Mouse (Mus musculus): ENCODE measurements at regions not wholly inside any gene's neighbourhood (a gene's known extent, or its start where the extent isn't known, plus 50 kb on each side); places are given as distances from the start of the nearest gene placed in this dataset.

DNA sequence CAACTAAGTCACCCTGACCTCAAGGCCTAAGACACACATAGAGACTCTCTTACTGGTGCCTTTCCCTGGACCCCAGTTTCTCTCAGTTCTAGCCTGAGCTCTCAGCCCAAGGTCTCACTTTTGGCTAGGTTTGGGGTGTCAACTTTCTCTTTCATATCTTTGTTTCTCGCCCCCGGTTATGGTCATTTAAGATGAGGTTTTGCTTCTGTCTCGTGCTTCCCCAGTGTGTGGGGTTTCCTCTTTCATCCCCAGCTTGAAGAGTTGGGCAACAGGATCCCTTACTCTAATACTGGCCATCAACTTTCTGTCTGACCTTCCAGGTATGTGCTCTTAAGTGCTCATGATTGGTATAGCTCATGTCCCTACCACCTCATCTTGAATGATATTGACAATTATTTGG, 67.5 kb downstream of the Lmo4 start:
- no peak for DNase-seq

DNA sequence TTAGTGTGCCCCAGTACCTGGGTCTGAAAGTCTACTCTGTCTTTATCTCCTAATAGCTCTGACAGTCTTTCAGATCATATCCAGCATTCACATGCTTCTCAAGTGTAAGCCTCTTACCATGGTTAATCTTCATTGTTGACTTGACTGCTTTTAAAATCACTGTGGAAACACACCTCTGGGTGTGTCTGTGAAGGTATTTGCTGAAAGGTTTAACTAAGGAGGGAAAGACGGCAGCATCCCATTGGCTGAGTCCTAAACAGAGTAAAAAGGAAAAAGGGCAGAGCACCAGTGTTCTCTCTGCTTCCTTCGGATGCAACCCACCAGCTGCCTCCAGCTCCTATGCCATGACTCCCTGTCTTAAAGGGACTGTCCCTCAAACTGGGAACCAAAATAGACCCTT, 68.6 kb downstream of the Lmo4 start:
- DNase-seq = no peak

DNA sequence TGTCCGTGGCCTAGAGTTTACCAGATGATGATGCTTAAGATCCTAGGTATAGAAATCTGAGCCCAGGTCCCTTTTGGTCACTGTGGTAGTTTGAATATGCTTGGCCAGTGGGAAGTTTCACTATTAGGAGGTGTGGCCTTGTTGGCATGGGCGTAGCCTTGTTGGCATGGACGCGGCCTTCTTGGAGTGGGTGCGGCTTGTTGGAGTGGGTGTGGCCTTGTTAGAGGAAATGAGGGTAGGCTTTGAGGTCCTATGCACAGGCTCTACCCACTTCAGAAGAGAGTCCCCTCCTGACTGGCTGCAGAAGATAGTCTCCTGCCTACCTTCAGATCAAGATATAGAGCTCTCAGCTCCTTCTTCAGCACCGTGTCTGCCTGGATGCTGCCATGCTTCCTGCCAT, 69.4 kb downstream of the Lmo4 start:
- peak in 1 of 2 experiments; percentile 13 for DNase-seq

DNA sequence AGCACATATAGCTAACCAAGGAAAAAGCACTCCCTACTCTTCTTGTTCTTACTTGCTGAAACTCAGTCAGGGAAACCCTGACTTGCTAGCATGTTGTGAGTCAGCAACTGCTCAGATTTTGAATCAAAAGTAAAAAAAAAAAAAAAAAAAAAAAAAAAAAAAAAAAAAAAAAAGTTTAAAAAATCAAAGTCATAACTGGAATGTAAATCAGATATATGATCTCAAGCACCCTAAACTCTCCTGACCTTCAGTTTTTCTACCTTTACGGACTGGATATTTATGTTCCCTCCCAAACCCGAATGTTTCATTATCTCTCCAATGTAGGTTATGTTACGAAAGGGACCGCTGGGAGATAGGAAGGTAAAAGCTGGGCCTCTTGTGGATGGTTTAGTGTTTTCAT, 77.0 kb downstream of the Lmo4 start:
- DNase-seq = no peak

DNA sequence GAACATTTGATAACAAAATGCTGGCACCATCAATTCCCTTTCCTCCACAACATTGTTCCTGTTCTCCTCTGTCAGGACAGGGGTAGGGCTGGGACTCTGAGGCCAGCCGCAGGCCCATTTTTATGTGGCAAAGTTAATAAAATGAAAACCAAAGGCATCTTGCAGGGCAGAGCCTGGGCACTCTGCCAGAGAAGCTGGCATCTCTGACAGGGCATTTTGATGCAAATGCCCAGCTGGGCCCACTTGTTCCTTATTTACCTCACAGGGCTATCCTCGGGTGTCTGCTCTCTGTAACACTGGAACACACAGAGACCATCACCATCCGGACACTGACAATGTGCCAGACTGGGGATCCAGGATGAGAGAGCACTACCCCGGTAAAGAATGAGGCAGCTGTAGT, 80.7 kb downstream of the Lmo4 start:
- no peak for DNase-seq

DNA sequence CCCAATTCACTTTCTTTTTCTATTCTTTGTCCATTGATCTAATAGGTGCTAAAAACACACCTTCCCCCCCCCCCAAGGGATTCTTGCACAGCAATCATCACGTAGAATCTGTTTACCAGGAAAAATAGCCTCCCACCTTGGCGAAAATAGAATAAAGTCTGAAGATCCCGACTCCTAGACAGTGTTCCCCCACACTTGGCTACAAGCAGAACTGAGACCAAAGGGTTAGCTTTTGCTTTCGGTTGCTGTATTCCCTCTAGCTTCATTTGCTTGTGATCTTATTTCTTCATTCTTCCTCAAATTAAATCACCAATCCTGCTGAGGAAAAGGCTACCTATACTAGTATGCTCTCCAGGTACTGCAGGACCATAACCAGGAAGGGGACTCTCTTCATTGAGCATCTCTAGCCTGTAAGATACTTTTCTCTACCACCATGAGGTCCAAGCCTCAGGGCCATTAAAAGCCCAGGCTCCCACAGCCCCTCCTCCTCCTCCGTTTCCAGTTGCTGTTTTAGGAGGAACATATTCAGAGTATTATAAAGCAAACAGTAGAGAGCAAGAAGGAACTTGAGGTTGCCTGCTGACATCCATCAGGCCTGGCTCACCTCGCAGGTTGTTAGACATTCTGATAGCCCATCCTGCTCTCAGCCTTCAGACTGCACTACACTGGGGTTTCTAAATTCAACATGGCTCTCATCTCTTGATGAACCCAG, 81.5 kb downstream of the Lmo4 start:
- DNase-seq = no peak

DNA sequence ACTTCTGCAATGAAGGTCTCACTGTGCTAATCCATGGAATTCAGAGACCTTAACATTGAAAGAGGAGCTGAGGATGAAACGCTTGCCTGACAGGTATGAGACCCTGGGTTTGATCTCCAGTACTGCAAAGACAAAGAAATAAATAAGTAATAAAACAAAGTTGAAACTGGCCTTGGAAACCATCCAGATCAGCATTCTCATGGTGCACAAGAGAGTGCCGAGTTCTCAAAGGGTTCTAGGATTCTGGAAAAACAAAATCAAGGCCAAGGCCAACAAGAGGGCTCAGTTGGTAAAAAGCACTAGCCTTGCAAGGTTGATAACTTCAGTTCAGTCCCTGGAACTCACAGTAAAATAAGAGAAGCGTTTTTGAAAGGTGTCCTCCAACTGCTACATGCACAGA, 85.9 kb downstream of the Lmo4 start:
- no peak for DNase-seq

DNA sequence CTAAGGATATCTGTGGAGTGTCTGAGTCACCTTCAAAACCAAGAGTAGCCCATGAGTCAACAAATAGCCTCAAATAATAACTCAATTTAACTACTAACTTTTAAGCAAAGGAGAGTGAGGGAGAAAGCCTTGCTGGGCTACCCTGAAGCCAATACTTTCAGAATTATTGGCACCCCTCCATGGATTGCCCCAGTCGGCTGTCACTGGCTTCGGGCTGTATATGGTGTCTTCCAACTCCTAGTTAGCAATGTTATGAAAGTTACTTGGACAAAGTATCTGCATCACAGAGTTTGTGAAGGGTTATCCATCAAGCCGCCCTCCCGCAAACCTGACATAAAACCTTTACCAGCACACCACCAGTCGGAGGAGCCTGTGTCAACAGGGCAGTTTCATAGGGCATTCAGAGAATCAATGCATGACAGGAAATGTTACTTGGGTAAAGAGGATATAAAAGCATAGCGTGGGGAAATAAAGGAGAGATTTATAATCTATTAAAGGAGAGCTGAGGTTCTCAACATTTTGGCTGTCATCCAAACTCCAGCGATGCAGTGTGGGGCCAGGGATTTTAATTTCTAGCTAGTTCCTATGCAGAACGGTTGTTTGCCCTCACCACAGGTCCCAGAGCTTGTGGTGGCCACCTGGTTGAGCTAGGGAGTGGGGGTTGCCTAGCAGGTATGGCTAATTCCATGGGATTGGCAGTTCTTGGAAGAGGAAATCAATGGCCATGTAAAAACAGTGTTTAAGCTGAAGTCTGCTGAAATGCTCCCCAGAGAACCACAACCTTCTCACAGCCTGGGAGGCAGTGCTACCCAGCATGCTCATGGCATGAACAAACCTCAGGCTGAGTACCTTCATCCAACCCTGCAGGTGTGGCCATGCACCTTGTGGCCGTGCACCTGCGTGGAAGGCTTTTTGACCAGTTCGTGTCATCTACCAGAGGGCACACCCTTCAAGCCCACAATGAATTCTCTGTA, 91.1 kb downstream of the Lmo4 start:
- DNase-seq = no peak

DNA sequence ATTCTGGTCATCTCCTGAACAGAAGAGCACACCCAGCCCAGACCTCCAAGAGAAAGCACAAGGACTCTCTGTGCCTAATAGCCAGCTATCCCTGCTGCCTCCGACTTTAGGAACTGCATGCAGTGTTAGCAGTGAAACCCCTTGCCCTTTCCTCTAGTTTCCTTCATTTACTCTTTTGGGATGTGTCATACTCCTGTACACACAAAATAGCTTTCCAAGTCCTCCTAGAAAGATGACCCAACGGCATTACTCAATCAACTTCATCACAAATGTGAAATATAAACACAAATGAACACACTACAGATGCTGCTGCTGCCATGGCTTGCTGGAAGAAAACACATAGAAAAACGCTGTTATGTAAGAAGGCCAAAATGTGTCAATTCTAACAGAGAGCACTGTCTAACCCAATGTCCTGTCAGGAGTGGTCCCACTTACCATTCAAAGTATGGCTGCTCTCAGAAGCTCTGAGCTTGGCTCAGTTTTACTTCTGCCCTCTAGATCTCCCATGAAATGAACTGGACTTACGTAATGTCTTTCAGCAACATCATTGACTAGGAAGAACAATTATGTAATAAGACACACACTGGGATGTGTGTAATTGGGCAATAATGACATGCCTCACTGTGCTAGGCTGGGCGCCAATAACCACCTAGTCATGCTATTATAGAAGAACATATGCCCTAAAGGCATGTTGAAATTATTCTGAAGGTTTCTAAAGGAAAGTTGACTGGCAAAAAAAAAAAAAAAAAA, 94.5 kb downstream of the Lmo4 start:
- peak; percentile 42 to 43 for DNase-seq

DNA sequence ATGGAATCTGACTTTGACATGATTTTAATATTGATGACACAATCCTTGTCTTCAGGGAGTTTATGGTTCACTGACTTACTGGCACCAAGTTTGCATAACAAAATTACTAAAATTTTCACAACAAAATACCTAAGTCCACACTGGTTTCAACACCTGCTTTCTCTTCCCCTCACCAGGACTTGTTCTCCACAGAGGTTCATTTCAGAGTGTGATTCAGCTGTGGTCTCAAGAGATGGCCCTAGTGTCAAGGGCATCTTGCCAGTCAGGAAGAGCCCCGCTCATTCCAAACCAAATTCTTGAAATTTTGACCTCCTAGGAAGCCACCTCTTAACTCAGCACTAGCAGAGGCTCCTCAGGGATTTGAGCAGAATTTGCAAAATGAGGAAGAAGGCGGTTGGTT, 95.3 kb downstream of the Lmo4 start:
- DNase-seq = peak in 1 of 2 experiments; percentile 5

DNA sequence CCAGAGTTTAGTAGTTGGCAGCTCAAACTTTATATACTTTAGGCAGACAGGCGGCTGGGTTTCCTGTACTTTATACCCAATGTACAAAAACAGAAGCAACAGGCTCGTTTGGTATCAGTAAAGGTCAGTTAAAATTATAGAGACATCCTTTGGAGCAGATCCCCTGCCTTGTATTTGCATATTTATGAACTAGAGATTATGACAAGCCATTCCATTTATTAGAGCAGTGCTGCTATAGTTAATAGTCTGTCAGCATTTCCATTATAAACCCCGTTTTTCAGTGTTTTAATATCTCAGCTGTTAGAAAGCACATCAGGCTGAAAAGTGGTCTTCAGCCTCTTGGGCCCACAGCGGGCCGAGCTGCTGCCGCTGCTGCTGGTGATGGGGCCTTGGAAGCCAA, 96.7 kb downstream of the Lmo4 start:
- no peak for DNase-seq

DNA sequence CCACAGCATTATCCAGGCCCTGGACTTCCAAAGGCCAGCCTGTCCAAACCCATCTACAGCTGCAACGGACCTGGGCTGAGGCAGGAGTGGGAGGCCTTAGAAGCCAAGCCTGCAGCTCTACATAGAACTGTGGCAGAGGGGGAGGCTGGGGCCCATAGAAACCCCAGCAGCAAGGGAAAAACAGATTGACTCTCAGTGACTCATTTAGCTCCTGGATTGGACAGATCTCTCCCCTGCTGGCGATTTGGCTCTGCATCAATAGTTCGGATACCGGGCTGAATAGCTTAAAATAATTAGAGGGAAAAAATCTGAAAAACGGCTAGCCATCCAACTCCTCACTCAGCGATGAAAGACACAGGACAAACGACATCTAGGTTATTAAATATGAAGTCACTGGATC, 97.4 kb downstream of the Lmo4 start:
- DNase-seq = no peak

DNA sequence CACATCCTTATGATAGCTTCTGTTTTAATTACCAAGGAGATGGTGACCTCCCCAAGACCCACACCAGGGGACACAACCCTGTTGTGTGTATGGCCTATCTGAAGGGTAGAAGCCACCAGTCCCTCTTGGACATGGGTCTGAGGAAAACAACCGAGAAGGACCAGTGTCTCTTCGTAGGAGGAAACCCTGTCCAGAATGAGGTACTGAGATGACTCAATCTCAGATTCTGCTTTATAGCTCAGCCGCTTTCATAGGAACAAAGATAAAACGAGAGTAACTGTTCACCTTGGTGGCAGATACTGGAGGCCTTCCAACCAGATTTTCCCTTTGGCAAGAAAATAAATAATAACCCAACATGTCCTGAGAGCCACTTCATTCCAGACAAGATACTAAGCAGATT, 100.7 kb downstream of the Lmo4 start:
- DNase-seq = no peak

DNA sequence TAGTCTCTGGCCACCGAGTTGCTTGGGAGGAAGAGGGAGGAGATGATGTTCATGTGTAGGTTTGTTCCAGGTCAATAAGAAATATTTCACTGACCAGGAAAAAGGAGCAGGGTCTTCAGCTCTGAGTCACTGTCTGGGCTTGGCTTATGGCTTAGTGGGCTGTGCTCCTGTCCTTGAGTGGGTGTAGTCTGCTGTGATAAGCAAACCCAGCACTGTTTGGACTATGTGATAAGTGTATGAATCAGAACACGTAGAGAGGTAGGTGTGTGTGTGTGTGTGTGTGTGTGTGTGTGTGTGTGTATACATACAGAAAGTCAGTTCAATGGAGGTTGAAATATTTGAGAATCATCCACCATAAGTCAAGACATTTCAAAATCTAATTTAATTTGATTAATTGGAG, 105.6 kb downstream of the Lmo4 start:
- no peak for DNase-seq

DNA sequence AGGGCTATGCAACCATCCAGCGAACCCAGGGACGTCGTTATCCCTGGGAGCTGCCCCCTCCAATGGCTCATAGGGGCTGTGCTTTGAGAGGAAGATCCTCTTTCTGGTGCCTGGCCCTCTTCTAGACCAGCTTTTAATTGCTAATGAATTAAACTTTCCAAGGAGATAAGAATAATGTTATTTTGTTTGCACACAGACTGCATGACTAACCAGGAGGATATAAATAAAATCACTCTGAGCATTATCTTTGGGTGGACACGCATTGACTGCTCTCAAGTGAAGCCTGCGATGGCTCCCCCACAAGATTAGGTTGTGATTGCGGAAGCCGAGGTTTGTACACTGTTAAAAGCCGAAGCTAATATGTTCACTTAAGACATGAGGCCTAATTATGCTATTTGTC, 106.3 kb downstream of the Lmo4 start:
- DNase-seq = no peak

DNA sequence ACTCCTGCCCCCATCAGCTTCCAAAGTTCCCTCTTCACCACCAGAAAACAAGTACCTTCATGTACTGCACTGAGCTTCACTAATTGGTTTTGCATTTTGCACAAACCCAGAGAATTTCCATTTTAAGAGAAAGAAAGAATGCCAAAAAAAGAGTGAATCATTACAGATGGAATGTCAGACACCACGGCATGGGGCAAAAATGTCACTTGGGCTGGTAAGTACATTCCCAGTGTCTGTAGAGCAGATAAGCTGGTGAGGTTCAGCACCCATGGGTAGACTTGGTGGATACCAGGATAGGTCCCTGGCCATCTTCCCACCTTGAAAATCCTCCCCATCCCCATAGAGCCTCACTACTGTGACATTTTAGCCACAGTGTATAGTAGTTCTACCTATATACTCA, 113.8 kb downstream of the Lmo4 start:
- DNase-seq = no peak

DNA sequence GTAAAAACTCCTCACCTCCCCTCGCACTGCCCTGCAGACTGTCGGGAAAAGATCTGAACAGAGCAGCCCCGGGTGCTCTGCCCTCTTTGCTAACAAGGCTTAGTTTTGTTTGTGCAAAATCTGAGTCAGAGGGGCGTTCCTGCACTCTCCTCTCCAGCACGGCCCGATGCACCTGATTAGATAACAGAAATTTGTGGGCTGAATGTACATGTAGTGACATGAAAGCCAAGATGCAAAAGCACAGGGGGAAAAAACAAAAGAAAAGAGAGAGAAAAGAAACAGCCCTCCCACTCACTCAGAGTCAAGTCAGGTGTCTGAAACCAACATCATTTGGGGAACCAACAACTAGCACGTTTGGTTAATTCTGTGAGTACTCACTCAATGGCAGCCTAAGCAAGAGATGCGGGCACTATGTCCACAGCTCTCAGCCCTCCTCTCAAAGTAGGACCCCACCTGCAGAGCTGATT, 115.2 kb downstream of the Lmo4 start:
- peak in 1 of 2 experiments; percentile 12 for DNase-seq

DNA sequence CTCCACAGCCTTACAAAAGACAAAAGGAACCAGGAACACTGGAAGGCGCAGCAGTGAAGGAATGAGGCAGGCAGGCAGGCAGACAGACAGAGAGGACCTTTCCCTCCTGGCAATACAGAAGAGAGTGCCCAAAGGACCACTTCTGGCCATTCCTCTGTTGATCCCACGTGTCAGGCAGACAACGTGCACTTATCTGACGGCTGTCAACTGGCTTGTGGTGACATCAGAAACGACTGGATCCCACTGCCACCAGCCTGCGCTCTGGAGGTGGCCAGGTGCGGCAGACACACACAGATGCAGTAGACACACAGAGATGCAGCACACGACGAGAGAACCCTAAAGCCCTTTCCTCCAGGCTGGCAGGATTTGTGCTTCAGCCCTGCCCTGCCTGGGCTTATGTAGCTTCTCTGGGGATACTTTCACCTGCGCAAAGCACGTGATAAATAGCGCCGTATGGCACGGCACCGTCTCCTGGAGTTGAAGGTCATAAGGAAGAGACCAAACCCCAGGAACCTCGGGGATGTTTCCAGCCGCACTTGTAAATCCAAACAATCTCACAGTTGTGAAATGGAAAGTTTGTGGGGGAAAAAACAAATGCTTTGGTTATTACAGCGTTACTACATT, 116.6 kb downstream of the Lmo4 start:
- DNase-seq = no peak

DNA sequence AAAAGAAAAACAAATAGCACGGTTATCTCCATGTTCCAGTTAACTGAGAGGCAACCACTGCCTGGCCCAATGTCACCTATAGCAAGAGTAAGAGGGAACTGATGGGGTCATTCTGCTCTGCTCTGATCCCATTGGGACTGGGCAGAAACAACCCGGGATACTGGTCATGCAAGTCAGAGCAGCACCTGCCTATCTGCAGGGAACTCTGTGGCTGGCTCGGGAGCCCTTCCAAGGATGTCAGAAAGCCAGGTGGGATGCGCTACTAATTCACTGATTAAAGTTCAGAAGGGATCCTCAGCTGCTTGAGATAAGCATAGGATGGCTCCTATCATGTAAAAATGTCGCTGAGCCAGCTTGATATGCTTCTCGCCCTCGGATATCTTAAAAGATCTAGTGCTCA, 117.2 kb downstream of the Lmo4 start:
- DNase-seq = no peak

DNA sequence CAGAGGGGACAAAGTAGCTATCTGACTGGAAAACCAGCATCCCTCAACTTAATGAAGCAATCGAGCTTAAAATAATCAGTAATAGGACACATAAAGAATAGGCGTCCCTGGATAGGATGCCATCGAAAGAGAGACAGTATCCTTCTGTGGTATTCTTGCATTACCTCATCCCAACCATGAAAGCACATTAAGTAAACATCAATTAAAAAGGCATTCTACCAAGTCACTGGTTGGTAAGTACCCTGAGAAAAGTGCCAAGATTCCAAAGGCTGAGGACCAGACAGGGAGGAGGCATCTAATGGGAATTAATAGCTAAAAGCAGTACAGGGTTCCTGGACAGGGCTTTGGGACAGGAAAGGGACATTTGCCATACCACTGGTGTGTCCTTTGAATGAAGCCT, 118.8 kb downstream of the Lmo4 start:
- no peak for DNase-seq

DNA sequence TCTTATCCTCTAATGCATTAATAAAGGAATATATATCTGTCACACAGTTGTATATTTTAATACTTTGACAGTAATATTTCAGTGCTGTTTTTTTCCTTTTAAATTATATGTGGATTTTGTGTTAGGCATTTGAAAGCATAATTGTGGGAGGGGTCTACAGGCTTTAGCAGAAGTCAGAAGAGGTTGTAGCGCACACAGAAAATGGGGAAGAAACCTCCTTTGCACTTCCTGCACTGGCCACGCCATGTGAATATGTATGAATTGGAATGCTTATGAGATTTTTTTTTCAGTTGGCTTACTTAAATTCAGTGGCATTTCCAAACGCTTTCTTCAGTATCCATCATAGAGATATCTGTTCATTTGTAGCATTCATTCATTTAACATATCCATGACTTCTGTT, 125.1 kb downstream of the Lmo4 start:
- no peak for DNase-seq

DNA sequence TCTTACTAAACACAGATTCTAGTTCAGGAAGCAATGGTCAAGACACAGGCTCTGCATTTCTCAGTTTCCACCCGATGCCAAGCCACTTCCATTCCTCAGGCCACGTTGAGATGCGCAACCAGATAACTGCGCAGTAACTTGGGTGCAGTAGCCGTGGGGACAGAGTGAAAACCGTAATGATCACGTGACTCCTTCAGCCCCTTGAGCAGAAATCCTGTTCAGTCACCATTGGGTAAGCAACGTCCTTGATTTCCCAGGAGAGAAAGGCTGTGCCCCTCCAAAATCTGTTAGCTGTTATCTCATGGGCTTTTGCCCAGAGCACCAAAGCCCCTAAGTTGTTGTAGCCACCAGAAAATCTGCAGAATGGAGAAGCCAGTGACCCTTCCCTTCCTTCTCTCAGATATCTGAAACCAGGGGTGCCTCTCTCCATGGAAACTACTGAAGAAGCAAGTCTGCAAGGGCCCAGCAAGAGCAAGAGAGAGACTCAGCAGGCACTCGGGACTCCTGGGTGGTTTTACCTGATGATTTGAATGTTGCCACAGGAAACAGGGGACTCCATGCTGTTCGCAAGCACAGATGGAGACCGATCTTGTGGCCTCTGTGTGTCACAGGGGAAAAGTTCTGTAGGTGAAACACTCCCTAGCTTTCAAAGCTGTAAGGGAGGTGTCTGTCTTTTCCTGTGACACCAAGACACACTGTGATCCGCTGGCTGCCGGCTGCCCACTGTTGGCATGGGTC, 126.7 kb downstream of the Lmo4 start:
- no peak for DNase-seq
